Mouse (Mus musculus): ENCODE data around the gene Il17ra.

The Il17ra gene

DNA sequence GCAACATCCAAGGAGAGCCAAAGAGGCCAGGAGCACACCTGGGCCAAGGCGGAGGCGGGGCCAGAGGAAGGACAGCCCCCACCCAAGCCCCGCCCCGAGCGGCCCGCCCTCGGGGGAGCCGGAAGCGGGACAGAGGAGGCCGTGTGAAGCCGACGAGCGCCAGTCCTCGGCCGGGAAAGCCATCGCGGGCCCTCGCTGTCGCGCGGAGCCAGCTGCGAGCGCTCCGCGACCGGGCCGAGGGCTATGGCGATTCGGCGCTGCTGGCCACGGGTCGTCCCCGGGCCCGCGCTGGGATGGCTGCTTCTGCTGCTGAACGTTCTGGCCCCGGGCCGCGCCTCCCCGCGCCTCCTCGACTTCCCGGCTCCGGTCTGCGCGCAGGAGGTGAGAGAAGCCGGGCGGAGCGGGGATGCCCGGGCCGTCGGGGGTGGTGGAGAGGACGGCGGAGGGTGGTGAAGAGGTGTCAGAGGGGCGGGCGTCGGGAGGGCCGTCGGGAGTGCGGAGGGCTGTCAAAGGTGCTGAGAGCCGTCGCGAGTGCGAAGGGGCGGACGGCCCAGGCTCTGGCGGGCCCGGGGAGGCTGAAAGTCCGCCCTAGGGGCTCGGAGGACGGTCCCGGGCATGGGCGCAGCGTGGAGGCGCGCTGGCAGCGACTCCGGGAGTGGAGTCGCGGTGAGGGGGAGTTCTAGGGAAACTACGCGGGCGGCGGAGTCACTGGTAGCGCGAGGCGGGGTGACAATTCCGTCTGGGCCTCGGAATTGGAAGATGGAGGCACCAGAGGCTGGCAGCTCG, at the start of gene Il17ra:
Il17ra (plus strand) TSS at position 162 of the 786 bp plus-strand sequence.
- peak; percentile 88 for DNase-seq (ENCODE audit: extremely low read depth, insufficient read length, low spot score)

DNA sequence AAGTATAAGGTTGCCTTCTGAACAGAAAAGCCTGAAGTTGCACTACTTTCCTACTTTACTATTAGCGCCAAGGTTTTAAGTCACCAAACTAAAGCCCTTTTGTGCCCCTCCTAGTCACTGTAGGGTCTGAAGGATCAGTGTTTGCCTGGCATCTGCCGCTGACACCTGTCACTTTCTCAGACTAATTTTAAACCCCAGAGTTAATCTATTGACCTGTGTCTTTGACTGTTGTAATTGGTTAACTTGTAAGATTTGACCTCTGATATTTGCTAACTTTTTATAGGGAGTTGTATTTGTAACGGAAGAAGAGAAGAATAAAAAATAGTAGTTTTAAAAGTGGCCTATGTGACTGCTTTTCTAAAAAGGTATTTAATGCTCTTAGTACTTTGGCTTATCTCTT, 24.9 kb upstream of the Il17ra start:
- DNase-seq (ENCODE audit: extremely low read depth, insufficient read length, low spot score) = no peak

DNA sequence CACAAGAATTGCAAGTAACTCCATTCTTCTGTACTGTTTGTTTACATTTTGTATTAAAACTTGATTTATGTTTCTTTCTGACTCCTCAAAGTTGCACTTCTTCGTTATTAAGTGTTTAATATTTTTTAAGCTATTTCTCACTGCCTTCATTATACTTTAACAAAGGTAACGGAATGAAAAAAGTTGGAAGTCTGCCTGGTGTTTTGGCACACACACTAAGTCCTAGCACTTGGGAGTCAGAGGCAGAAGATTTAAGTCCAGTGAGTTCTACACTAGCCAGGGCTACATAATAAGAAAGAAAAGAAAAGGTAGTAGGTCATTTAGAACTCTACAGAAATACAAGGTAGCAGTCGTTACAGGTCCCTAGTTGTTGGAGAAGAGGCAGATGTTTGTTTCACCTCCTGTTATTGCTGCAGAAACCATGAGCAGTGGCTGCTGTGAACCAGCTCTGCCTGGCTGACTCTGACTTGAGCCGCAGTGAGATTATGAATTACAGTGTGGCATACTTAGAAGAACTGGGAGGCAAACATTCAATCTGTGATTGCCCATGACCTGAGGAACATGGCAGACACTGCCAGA, 20.8 kb upstream of the Il17ra start:
- DNase-seq (ENCODE audit: extremely low read depth, insufficient read length, low spot score) = no peak

DNA sequence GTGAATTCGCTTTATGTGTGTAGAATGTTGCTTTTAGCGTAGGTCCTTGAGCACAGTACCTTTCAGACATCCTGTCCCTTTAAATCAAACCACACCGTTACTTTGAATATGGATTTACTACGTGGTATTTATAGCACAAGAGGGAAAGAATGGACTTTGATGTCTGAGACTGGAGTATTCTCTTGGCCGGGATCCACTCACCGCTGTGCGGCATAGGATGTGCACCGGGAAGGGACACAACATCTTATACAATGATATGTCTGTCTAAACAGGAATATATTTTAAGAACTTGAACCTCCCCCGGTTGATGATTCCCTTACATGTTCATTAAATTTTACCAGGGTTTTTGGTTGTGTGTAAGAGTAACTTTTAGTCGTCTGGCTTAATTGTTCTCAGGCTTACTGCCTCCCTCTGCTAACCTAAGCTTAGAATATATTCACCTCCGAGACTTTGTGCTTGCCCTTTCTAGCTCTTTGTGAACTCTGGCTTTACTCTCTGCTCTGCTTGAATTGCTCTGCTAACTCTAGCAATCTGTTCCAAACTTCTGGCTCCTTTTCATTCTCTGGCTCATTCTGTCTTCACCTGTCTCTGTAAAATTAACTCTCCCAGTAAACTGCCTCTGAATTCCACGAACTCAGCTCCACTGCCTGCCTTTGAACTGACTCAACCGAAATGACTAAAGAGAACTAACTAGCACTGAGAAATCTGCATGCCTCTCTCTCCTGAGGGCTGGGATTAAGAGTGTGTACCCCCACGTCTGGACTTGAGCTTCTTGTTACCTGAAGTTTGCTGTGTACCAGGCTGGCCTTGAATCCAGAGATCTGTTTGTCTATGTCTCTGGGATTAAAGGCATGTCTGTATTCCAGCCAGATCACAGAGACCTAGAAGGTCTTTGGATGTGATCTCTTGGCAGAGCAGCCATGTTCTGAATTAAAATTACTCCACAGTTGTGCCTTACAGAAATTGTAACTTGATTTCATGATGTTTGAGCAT, 19.4 kb upstream of the Il17ra start:
- DNase-seq (ENCODE audit: extremely low read depth, insufficient read length, low spot score) = no peak

DNA sequence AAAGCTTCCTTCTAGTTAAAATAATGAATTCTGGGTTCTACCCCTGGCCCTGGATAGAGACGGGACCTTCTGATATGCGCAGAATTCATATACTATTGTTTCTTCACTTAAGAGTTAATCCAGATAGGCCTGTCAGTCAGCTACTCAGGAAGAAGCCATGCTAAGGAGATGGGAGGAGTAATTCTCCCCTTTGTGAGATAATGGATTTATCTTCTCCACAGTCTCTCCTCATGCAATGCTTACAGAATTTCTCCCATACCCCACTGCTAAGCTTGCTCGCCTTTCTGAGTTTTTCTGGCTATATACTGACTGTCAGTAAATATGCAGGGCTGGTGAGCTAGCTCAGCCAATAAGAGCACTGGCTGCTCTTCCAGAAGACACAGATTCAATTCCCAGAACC, 12.8 kb upstream of the Il17ra start:
- DNase-seq (ENCODE audit: extremely low read depth, insufficient read length, low spot score) = no peak

DNA sequence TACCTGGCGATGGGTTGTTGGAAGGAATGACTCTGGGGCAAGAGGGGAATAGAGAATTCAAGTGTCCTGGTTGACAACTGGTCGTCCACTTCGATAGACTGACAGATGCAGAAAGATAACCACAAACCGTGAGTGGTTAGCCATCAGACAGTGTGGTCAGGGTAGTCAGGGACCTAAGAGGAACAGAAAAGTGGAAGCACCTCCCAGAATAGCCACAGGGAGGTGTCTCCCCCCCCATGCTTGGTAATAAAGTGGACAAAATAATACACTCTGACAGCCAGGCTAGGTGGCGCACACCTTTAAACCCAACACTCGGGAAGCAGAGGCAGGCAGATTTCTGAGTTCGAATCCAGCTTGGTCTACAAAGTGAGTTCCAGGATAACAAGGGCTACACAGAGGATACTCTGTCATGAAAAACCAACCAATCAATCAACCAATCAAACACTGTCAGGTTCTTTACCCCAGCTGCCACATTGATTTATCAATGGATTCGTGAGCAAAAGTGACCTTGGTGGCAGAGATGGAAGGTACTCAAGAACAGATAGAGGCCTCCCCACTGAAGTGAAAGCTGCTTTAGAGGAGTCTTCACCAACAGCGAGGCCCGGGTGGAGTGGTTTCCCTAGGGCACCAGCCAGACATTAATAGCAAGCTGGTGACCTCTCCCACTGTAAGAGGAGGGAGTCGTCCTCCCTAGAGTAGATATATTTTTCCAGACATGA, 10.5 kb upstream of the Il17ra start:
- DNase-seq (ENCODE audit: extremely low read depth, insufficient read length, low spot score) = no peak

DNA sequence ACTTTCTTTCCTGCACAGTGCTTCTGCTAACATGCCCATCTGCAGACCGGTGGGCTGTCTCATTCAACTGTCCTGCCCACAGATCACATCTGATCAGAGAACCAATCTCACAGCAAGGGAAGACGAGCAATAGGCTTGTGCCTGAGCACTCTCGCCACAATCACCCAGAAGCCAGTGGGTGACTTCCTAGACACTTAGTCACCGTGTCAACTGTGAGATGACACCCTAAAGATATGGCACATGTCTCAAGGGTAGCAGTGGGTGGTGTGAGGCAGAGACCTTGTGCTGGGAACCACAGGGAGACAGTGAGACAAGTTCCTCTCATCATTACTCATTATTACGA, 10.0 kb upstream of the Il17ra start:
- DNase-seq (ENCODE audit: extremely low read depth, insufficient read length, low spot score) = no peak

DNA sequence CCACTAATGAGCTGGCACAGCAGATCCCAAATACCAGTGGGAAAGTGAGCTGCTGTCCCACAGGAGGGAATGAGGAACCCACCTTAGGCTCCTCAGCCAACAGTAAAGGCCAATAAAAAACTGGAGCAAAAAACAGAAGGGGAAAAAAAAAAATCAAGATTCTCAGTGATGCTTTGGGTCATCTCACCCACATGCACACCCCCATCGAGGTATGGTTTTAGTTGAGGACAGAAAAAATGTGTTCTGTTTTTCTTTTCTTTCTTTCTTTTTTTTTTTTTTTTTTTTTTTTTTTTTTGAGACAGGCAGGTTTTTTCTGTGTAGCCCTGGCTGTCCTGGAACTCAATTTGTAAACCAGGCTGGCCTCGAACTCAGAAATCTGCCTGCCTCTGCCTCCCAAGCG, 9.5 kb upstream of the Il17ra start:
- no peak for DNase-seq (ENCODE audit: extremely low read depth, insufficient read length, low spot score)

DNA sequence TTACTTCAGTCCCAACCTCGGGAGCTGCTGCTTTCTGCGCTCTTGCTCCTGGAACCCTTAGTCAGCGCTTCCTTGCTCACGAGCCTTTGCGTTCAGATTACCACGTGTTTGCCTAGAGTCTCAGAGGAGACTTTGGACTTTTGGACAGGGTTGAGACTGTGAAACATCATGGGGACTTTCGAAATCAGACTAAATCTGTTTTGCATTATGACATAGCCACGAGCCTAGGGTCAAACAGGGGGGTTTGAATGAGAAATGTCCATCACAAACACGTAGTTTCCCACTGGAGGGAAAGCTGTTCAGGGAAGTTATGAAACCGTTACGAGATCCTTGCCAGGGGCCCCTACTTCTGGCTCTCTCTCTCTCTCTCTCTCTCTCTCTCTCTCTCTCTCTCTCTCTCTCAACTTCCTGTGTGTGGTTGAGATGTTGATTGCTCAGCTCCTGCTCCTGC, 8.4 kb upstream of the Il17ra start:
- DNase-seq (ENCODE audit: extremely low read depth, insufficient read length, low spot score) = no peak

DNA sequence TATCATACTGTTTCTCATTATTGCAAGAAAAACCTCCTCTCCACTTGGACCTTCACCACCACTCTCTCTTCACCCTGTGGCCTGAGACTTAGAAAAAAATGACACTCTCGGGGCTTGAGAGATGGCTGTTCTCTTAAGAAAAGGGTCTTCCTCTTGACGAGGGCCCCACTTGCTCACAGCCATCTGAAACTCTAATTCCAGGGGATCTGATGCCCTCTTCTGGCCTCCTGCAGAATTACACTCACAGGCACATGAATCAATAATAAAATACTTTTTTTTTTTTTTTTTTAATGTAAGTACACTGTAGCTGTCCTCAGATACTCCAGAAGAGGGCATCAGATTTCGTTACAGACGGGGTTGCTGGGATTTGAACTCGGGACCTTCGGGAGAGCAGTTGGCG, 6.0 kb upstream of the Il17ra start:
- no peak for DNase-seq (ENCODE audit: extremely low read depth, insufficient read length, low spot score)

DNA sequence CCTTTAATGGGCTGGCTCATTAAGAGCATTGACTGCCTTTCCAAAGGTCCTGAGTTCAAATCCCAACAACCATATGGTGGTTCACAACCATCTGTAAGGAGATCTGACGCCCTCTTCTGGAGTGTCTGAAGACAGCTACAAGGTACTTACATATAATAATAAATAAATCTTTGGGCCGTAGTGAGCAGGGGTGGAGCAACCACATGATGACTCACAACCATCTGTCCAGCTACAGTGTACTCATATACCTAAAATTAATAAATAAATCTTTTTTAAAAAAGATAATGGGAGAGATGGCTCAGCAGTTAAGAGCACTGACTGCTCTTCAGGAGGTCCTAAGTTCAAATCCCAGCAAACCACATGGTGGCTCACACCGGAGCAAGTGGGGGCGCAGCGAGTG, 5.3 kb upstream of the Il17ra start:
- no peak for DNase-seq (ENCODE audit: extremely low read depth, insufficient read length, low spot score)

DNA sequence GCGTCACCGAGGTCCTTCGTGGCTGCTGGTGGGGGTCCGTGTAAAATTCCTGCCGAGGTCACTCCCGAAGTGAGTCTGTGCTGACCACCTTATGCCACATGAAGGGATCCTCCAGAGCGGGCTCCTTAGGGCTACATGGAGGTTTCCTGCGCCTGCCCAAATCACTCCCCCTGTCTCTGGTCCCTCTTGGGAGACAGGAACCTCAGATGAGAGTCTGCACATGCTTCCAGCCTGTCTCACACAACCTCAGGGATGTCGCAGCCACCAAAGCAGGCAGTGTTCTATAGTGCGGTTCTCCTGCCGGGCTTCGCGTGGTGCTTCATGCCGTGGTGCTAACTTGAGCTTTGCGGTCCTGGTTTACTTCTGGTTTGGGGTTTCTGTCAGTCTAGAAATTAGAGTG, 1.8 kb upstream of the Il17ra start:
- DNase-seq (ENCODE audit: extremely low read depth, insufficient read length, low spot score) = no peak

DNA sequence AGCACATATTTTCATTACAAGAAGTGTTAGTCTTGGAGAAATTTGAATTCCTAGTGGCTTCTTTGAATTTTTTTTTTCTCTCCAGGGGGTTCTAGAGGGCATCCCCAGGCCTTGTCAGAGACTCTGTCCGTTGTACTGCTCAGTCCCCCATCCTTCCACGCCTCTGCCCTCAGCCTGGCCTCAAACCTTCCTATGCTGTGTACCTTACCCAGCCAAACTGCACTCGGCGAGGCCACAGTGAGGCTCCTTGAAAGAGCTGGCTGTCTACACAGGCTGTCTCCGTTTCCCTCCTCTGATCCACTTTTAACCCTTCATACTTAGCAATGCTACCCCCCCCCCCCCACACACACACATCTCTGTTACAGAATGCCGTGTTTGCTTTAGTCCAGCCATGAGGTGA, 796 bp upstream of the Il17ra start:
- no peak for DNase-seq (ENCODE audit: extremely low read depth, insufficient read length, low spot score)

DNA sequence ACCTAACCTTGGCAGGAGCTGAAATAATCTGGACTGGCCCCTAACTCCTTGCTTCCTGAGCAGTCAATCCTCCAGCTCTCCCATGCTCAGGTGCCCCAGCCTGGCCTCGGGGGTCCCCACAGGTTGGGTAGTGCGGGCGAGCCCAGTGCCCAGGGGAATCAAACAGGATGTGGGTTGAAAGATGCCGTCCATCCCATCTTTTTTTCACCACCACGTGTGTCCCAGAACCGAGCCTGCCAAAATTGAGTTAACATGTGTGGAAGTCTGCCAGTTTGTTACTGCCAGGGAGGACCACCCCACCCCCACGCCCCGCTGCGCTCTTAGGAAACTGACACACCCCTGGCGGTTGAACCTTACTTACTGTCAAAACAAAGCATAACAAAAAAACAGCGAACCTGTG, 837 bp downstream of the Il17ra start:
- DNase-seq (ENCODE audit: extremely low read depth, insufficient read length, low spot score) = peak; percentile 82

DNA sequence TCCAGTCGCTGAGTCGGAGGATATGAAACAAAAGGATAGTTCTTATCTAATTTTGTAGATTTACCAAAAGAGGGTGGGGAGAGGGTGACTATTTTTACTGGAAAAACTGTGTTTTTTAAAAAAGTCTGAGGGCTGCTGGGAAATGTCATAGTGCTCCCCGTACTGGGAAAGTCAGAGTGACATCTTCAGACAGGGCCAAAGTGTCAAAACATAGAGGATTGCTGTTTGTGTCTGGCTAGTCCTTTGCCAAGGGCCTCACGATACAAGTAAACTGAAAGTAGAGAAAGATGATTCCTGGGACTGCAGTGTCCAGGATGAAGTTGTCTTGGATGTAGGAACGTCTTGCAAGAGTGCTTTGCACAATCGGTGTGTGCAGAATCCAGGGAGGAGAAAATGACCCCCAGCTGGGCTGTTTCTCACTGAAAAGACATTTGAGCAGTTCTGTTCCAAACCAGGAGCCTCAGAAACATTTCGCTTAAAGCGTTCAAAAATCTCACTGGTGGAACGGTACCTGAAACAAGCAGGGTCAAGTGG, 1.4 kb downstream of the Il17ra start:
- DNase-seq (ENCODE audit: extremely low read depth, insufficient read length, low spot score) = no peak

DNA sequence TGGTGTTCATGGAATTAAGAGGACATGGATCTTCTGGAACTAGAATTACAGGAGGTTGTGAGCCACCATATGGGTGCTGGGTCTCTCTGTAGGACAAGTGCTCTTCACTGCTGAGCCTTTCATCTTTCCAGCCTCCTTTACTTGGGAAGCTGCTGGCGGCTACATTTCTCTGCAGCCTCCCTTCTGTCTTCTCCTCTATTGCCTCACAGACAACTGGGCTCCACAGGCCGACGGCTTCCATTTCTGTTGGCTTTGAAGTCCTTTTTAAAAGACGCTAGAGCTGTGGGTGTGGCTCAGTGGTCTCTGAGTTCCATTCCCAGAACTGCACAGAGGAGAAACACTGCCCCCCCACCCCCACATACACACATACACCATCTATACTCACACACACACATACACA, 2.3 kb downstream of the Il17ra start:
- no peak for DNase-seq (ENCODE audit: extremely low read depth, insufficient read length, low spot score)

DNA sequence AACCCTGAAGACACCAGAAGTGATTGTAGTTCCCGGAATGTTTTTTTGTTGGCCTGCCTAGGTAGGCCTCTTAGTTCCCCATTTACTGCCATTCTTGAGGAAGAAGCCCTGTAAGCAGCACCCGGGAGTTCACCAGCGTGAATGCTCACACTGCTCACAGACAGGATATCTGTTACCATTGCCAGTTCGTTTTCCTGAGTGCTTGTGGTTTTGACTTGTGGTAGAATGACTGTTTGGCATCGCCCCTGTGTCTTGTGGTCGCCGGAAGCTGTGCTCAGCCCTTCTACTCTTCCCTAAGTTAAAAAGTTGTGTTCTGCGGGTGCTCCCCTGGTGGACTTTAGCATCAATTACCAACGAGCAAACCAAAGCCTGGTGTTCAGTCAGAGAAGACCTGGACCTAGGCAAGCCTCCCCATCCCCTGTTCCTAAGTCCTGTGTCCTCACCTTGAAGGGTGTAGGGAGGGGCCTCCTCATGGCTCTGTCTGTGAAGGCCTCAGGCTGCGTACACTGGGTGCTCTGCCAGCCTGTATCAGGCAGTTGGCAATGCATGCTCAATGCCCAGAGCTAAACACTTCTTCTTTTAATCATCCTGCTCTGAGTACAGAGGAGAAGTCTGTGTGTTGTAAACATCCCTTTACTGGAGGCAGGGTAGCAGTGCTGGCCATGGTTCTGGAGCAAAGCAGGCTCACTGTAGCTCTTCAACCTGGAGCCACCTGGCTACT, 3.7 kb downstream of the Il17ra start:
- DNase-seq (ENCODE audit: extremely low read depth, insufficient read length, low spot score) = peak; percentile 84

DNA sequence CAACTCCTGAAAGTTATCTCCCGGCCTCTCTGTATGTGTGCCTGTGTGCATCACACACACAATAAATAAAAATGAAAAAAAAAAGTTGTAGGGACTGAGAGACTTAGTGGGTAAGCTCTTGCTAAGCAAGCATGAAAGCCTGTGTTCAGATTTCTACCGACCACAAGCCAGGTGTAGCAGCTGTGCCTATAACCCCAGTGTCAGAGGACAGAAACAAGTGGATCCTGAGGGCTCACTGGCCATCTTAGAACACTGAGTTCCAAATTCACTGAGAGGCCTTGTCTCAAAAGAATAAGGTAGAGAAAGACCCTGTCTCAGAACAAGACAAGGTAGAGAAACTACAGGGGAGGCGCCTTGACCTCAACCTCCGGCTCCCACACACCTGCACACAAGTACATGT, 5.2 kb downstream of the Il17ra start:
- no peak for DNase-seq (ENCODE audit: extremely low read depth, insufficient read length, low spot score)

DNA sequence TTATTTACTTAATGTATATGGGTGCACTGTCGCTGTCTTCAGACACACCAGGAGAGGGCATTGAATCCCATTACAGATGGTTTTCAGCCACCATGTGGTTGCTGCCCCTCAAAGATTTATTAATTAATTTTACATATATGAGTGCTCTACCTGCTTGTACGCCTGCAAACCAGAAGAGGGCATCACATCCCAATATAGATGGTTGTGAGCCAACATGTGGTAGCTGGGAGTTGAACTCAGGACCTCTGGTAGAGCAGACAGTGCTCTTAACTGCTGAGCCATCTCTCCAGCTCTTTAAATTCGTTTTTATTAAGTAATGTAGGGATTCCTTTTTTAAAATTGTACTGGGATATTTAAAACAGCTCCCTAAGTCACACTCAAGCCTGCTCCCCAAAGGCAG, 6.2 kb downstream of the Il17ra start:
- DNase-seq (ENCODE audit: extremely low read depth, insufficient read length, low spot score) = no peak

DNA sequence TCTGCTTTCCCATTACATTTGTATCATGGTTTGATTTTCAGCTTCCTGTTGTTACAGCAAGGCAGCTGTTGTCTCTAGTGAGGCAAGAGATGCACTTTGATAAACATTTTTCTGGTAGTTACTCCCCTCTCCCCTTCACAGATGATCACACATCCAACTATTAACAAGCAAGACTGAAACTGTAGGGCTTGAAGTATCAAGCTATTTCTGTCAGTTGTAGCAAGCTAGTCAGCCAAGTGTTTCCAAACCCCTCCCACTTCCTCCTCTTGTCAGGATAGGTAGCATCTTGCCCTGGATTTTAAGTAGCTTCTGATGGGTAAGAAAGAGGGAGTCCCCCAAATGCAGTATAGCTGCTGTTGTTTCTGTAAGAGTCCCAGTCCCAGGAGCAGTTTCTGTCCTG, 6.7 kb downstream of the Il17ra start:
- no peak for DNase-seq (ENCODE audit: extremely low read depth, insufficient read length, low spot score)

All from 3134 (cell line).